Mouse (Mus musculus): ENCODE measurements at regions not wholly inside any gene's neighbourhood (a gene's known extent, or its start where the extent isn't known, plus 50 kb on each side); places are given as distances from the start of the nearest gene placed in this dataset.

- 80% methylated on average over 4 of the region's 4 CpGs for WGBS
- DNase-seq: no peak
- Histone ChIP-seq H3K4me3 (replicated peaks; ENCODE audit: insufficient read depth, low read depth, low read length) (no peak overlapping the region), H3K27me3 (ENCODE audit: control insufficient read depth, insufficient read depth, low read length) (no peaks in the 10 kb centered on the region), H3K27ac (ENCODE audit: insufficient read depth, low read length) (no peak overlapping the region), H3K4me1 (ENCODE audit: control insufficient read depth, insufficient read depth, low read length) (no peaks in the 10 kb centered on the region)
- TF ChIP-seq POLR2A (IDR thresholded peaks at IDR 0.05; ENCODE audit: borderline replicate concordance, insufficient read depth, low read length) (no peak), CTCF (IDR thresholded peaks at IDR 0.05; ENCODE audit: borderline replicate concordance, insufficient read depth, low read depth, low read length) (no peak)
Measured at GRCm38 (mm10) chr12:25220780-25221106, 123.8 kb upstream of the Id2 start.

- Histone ChIP-seq H3K4me3 (replicated peaks; ENCODE audit: insufficient read depth, low read depth, low read length) (no peak overlapping the region), H3K27me3 (ENCODE audit: control insufficient read depth, insufficient read depth, low read length) (no peaks in the 10 kb centered on the region), H3K4me1 (ENCODE audit: control insufficient read depth, insufficient read depth, low read length) (no peaks in the 10 kb centered on the region), H3K27ac (ENCODE audit: insufficient read depth, low read length) (no peak overlapping the region)
- DNase-seq: no peak
- TF ChIP-seq POLR2A (IDR thresholded peaks at IDR 0.05; ENCODE audit: borderline replicate concordance, insufficient read depth, low read length) (no peak), CTCF (IDR thresholded peaks at IDR 0.05; ENCODE audit: borderline replicate concordance, insufficient read depth, low read depth, low read length) (no peak)
- 65% methylated on average over 9 of the region's 9 CpGs for WGBS
Measured at GRCm38 (mm10) chr12:25220096-25220779, 123.3 kb upstream of the Id2 start.

- H3K27ac ChIP-seq (ENCODE audit: insufficient read depth, low read length): no peak overlapping the region
- H3K27me3 ChIP-seq (ENCODE audit: control insufficient read depth, insufficient read depth, low read length): no peaks in the 10 kb centered on the region
- DNase-seq: no peak
- no peak overlapping the region for H3K4me3 ChIP-seq (replicated peaks; ENCODE audit: insufficient read depth, low read depth, low read length)
- TF ChIP-seq CTCF (IDR thresholded peaks at IDR 0.05; ENCODE audit: borderline replicate concordance, insufficient read depth, low read depth, low read length) (no peak), POLR2A (IDR thresholded peaks at IDR 0.05; ENCODE audit: borderline replicate concordance, insufficient read depth, low read length) (no peak)
- no peaks in the 10 kb centered on the region for H3K4me1 ChIP-seq (ENCODE audit: control insufficient read depth, insufficient read depth, low read length)
- WGBS: 61% methylated on average over 10 of the region's 10 CpGs
Measured at GRCm38 (mm10) chr12:25219546-25219945, 122.6 kb upstream of the Id2 start.

GRCm38 (mm10) chr12:25216792-25217516 lies 120.0 kb upstream of the Id2 start:
- WGBS: 66% methylated on average over 5 of the region's 5 CpGs
- no peaks in the 10 kb centered on the region for H3K4me1 ChIP-seq (ENCODE audit: control insufficient read depth, insufficient read depth, low read length)
- TF ChIP-seq CTCF (IDR thresholded peaks at IDR 0.05; ENCODE audit: borderline replicate concordance, insufficient read depth, low read depth, low read length) (no peak), POLR2A (IDR thresholded peaks at IDR 0.05; ENCODE audit: borderline replicate concordance, insufficient read depth, low read length) (no peak)
- no peak overlapping the region for H3K4me3 ChIP-seq (replicated peaks; ENCODE audit: insufficient read depth, low read depth, low read length)
- H3K27me3 ChIP-seq (ENCODE audit: control insufficient read depth, insufficient read depth, low read length): no peaks in the 10 kb centered on the region
- H3K27ac ChIP-seq (ENCODE audit: insufficient read depth, low read length): no peak overlapping the region
- no peak for DNase-seq

- no peak overlapping the region for H3K27ac ChIP-seq (ENCODE audit: insufficient read depth, low read length)
- 81% methylated on average over 5 of the region's 5 CpGs for WGBS
- H3K4me1 ChIP-seq (ENCODE audit: control insufficient read depth, insufficient read depth, low read length): no peaks in the 10 kb centered on the region
Measured at GRCm38 (mm10) chr12:25215266-25215665, 118.3 kb upstream of the Id2 start.

GRCm38 (mm10) chr12:25213782-25214478 lies 117.0 kb upstream of the Id2 start:
- no peak overlapping the region for H3K4me3 ChIP-seq (replicated peaks; ENCODE audit: insufficient read depth, low read depth, low read length)
- 84% methylated on average over 11 of the region's 11 CpGs for WGBS
- TF ChIP-seq CTCF (IDR thresholded peaks at IDR 0.05; ENCODE audit: borderline replicate concordance, insufficient read depth, low read depth, low read length): no peak
- TF ChIP-seq POLR2A (IDR thresholded peaks at IDR 0.05; ENCODE audit: borderline replicate concordance, insufficient read depth, low read length): no peak
- no peaks in the 10 kb centered on the region for H3K27me3 ChIP-seq (ENCODE audit: control insufficient read depth, insufficient read depth, low read length)
- DNase-seq: no peak
- no peak overlapping the region for H3K27ac ChIP-seq (ENCODE audit: insufficient read depth, low read length)
- no peaks in the 10 kb centered on the region for H3K4me1 ChIP-seq (ENCODE audit: control insufficient read depth, insufficient read depth, low read length)

More at GRCm38 (mm10) chr12:25215266-25215665, 118.3 kb upstream of the Id2 start:
- no peak for TF ChIP-seq CTCF (IDR thresholded peaks at IDR 0.05; ENCODE audit: borderline replicate concordance, insufficient read depth, low read depth, low read length)
- no peak for TF ChIP-seq POLR2A (IDR thresholded peaks at IDR 0.05; ENCODE audit: borderline replicate concordance, insufficient read depth, low read length)
- DNase-seq: no peak
- Histone ChIP-seq H3K4me3 (replicated peaks; ENCODE audit: insufficient read depth, low read depth, low read length) (no peak overlapping the region), H3K27me3 (ENCODE audit: control insufficient read depth, insufficient read depth, low read length) (no peaks in the 10 kb centered on the region)

- H3K27me3 ChIP-seq (ENCODE audit: control insufficient read depth, insufficient read depth, low read length): no peaks in the 10 kb centered on the region
- WGBS: 86% methylated on average over 6 of the region's 6 CpGs
- no peak overlapping the region for H3K27ac ChIP-seq (ENCODE audit: insufficient read depth, low read length)
- no peak overlapping the region for H3K4me3 ChIP-seq (replicated peaks; ENCODE audit: insufficient read depth, low read depth, low read length)
- no peaks in the 10 kb centered on the region for H3K4me1 ChIP-seq (ENCODE audit: control insufficient read depth, insufficient read depth, low read length)
- no peak for TF ChIP-seq POLR2A (IDR thresholded peaks at IDR 0.05; ENCODE audit: borderline replicate concordance, insufficient read depth, low read length)
- TF ChIP-seq CTCF (IDR thresholded peaks at IDR 0.05; ENCODE audit: borderline replicate concordance, insufficient read depth, low read depth, low read length): no peak
- DNase-seq: no peak
Measured at GRCm38 (mm10) chr12:25211331-25211730, 114.4 kb upstream of the Id2 start.
